11 mouse cellular contexts compared by ENCODE assay signal in the genomic region with DNA sequence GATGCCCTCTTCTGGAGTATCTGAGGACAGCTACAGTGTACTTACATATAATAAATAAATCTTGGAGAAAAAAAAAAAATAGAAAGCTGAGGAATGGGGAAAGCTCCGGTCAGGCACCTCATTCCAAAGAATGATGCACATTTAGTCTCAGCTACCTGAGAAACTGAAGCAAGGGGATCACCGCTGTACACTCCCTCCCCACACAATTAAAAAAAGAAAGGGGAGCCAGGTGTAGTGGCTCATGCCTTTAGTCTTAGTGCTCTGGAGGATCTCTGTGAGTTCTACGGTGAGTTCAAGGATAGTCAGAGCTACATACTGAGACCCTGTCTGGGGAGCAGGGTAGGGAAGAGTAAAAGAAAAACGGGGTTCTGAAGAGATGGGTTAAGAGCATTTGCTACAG. TPM values are rescaled to one million over a fixed set of nuclear protein-coding genes. Genes with fewer than 3 reads are reported as not detected.
DNase-seq lines count a peak whose midpoint lies in the region; ATAC-seq and TF ChIP-seq lines count a peak whose summit lies in the region.
"Had no signal": no experiment of that assay in that cellular context is flagged by ENCODE, and none has a peak within 500 bp of the region (broad histone marks: within the 10 kb centered on the region; RNA-seq: fewer than 3 reads in every experiment).

No protein-coding gene starts in this region.

- peak overlapping the region; percentile 61; the same call in 1 of the 2 replicates for H3K27ac ChIP-seq in liver, embryonic 12.5 days
- H3K27ac ChIP-seq in liver, postnatal 0 days (ENCODE audit: low read depth): no peak overlapping the region
- no peak overlapping the region for H3K27ac ChIP-seq in CH12.LX (ENCODE audit: insufficient read depth, low read depth)
- H3K27ac ChIP-seq: embryonic facial prominence, embryonic 15.5 days; neural tube, embryonic 12.5 days had no signal

- H3K4me3 ChIP-seq in liver, embryonic 12.5 days: no peak overlapping the region
- no peak overlapping the region for H3K4me3 ChIP-seq in liver, postnatal 0 days (ENCODE audit: low read depth, low read length)
- no peak overlapping the region for H3K4me3 ChIP-seq in CH12.LX (replicated peaks in 1 of 3; ENCODE audit: low read depth in 2 of 3, low read length in 2 of 3, poor library complexity in 1 of 3)
- H3K4me3 ChIP-seq: embryonic facial prominence, embryonic 15.5 days; heart, embryonic 12.5 days; neural tube, embryonic 12.5 days had no signal

- peak; percentile 1 for ATAC-seq in liver, embryonic 12.5 days
- ATAC-seq in liver, postnatal 0 days: no peak
- ATAC-seq in megakaryocyte progenitor cell, adult 5-6 weeks (replicated peaks; ENCODE audit: poor library complexity): peak; percentile 14

- H3K4me2 ChIP-seq in liver, embryonic 12.5 days: 0 out of 2 replicates have a peak overlapping the region, but pooled peaks have one; percentile 67
- H3K4me2 ChIP-seq in liver, postnatal 0 days (ENCODE audit: low read depth, low read length): no peak overlapping the region
- H3K4me2 ChIP-seq in CH12.LX (ENCODE audit: insufficient read depth, low read depth, poor library complexity, severe bottlenecking): no peak overlapping the region
- H3K4me2 ChIP-seq: embryonic facial prominence, embryonic 15.5 days; heart, embryonic 12.5 days; neural tube, embryonic 12.5 days had no signal

- H3K27me3 ChIP-seq in liver, embryonic 12.5 days (replicated peaks): peaks cover 10% of the 10 kb centered on the region; the same call in 1 of the 2 replicates
- no peaks in the 10 kb centered on the region for H3K27me3 ChIP-seq in liver, postnatal 0 days (ENCODE audit: insufficient read depth, low read length)
- no peaks in the 10 kb centered on the region for H3K27me3 ChIP-seq in CH12.LX (replicated peaks)
- H3K27me3 ChIP-seq: embryonic facial prominence, embryonic 15.5 days; neural tube, embryonic 12.5 days had no signal

- in situ Hi-C loops in CH12.LX (cut with MboI; ENCODE audit: low pct_ligation_motif_present, low pct_unique_long_range_greater_than_20kb, low sequenced_read_pairs): loop anchor here (5.0 to 10.0 kb wide), 2 partner anchors 82 to 95 kb away; no protein-coding TSS in a partner anchor

- no peak overlapping the region for H3K9ac ChIP-seq in liver, embryonic 12.5 days
- no peak overlapping the region for H3K9ac ChIP-seq in liver, postnatal 0 days (replicated peaks)
- H3K9ac ChIP-seq in CH12.LX (ENCODE audit: insufficient read depth, low read depth): no peak overlapping the region
- H3K9ac ChIP-seq: embryonic facial prominence, embryonic 15.5 days; forebrain, postnatal 0 days; heart, embryonic 12.5 days; neural tube, embryonic 12.5 days had no signal

- DNase-seq in liver, postnatal 0 days: no peak
- DNase-seq in CH12.LX (ENCODE audit: extremely low read depth) (no peak), MEL-GATA-1-ER (ENCODE audit: extremely low read depth, low read depth) (peak; percentile 51)
- DNase-seq in adrenal gland, postnatal 25 days: no peak
- no peak for DNase-seq in right cerebral cortex, postnatal 36 days (ENCODE audit: low spot score in 2 of 2)

- no peaks in the 10 kb centered on the region for H3K79me2 ChIP-seq in CH12.LX (replicated peaks; ENCODE audit: control insufficient read depth, extremely low read depth, insufficient read depth, poor library complexity, severe bottlenecking)

- dilution Hi-C loops in CH12.LX (cut with MboI; ENCODE audit: extremely low pct_ligation_motif_present, extremely low pct_unique_long_range_greater_than_20kb, low sequenced_read_pairs): no loop called here

- TF ChIP-seq CTCF in liver, postnatal 0 days (IDR thresholded peaks at IDR 0.05; ENCODE audit: low read depth): no peak
- no peak for TF ChIP-seq CTCF in CH12.LX (conservative IDR thresholded peaks at IDR 0.05 in 1 of 2, IDR thresholded peaks at IDR 0.05 in 1 of 2; ENCODE audit: low read depth in 2 of 2, low read length in 2 of 2)

- no peak for TF ChIP-seq POLR2A in CH12.LX (IDR thresholded peaks at IDR 0.05; ENCODE audit: low read depth, low read length)

- H3K9me3 ChIP-seq in liver, embryonic 12.5 days (replicated peaks): no peaks in the 10 kb centered on the region
- no peaks in the 10 kb centered on the region for H3K9me3 ChIP-seq in liver, postnatal 0 days (ENCODE audit: low read length)
- H3K9me3 ChIP-seq in CH12.LX (replicated peaks; ENCODE audit: low read length): no peaks in the 10 kb centered on the region
- H3K9me3 ChIP-seq: embryonic facial prominence, embryonic 15.5 days; heart, embryonic 12.5 days; neural tube, embryonic 12.5 days had no signal

- H3K4me1 ChIP-seq in liver, embryonic 12.5 days: peaks cover 65% of the 10 kb centered on the region
- peaks cover 39% of the 10 kb centered on the region for H3K4me1 ChIP-seq in liver, postnatal 0 days (ENCODE audit: insufficient read depth)
- peaks cover 0 to 12% of the 10 kb centered on the region in 2 experiments; a peak in 2 of 4 replicates for H3K4me1 ChIP-seq in CH12.LX (ENCODE audit: control insufficient read depth in 1 of 2, insufficient read depth in 2 of 2)
- H3K4me1 ChIP-seq: embryonic facial prominence, embryonic 15.5 days; heart, embryonic 12.5 days; neural tube, embryonic 12.5 days had no signal

- TF ChIP-seq RAD21 in CH12.LX (IDR thresholded peaks at IDR 0.05; ENCODE audit: low read depth, low read length): no peak

- H3K36me3 ChIP-seq in liver, embryonic 12.5 days: no peaks in the 10 kb centered on the region
- no peaks in the 10 kb centered on the region for H3K36me3 ChIP-seq in liver, postnatal 0 days (replicated peaks; ENCODE audit: insufficient read depth, low read length)
- H3K36me3 ChIP-seq in CH12.LX (replicated peaks in 1 of 2; ENCODE audit: control insufficient read depth in 1 of 2, insufficient read depth in 1 of 2, low read length in 1 of 2): no peaks in the 10 kb centered on the region
- H3K36me3 ChIP-seq: embryonic facial prominence, embryonic 15.5 days; heart, embryonic 12.5 days; neural tube, embryonic 12.5 days had no signal

- 42% methylated on average over 4 of the region's 4 CpGs for WGBS in liver, embryonic 12.5 days (ENCODE audit: insufficient replicate concordance)
- 54% methylated on average over 4 of the region's 4 CpGs for WGBS in liver, postnatal 0 days (ENCODE audit: insufficient replicate concordance)

- TF ChIP-seq EP300 in liver, postnatal 0 days (IDR thresholded peaks at IDR 0.05; ENCODE audit: low read depth): no peak; the same call in 1 of the 2 replicates
- no peak for TF ChIP-seq EP300 in CH12.LX (IDR thresholded peaks at IDR 0.05; ENCODE audit: low read length)

TF ChIP-seq in CH12.LX, 34 proteins besides CTCF, POLR2A, EP300 and RAD21:
- TF ChIP-seq MYC (IDR thresholded peaks at IDR 0.05; ENCODE audit: low read depth, low read length): no peak
- no peak for TF ChIP-seq USF2 (conservative IDR thresholded peaks at IDR 0.05; ENCODE audit: low read depth, low read length)
- TF ChIP-seq MAFK (IDR thresholded peaks at IDR 0.05; ENCODE audit: insufficient replicate concordance, low read length): no peak
- TF ChIP-seq UBTF (IDR thresholded peaks at IDR 0.05; ENCODE audit: low read depth, low read length): no peak
- no peak for TF ChIP-seq KAT2A (IDR thresholded peaks at IDR 0.05; ENCODE audit: insufficient replicate concordance, low read length)
- no peak for TF ChIP-seq HCFC1 (IDR thresholded peaks at IDR 0.05; ENCODE audit: low read depth, low read length)
- no peak for TF ChIP-seq MXI1 (IDR thresholded peaks at IDR 0.05; ENCODE audit: low read depth, low read length)
- TF ChIP-seq SIN3A (IDR thresholded peaks at IDR 0.05; ENCODE audit: low read length): no peak
- 0 out of 2 replicates have a peak, but pooled peaks have one; percentile 22 for TF ChIP-seq TBP (conservative IDR thresholded peaks at IDR 0.05; ENCODE audit: low read depth, low read length)
- TF ChIP-seq JUN (IDR thresholded peaks at IDR 0.05; ENCODE audit: insufficient read depth, low read depth, low read length): no peak
- TF ChIP-seq NELFE (IDR thresholded peaks at IDR 0.05; ENCODE audit: low read depth, low read length): 0 out of 2 replicates have a peak, but pooled peaks have one; percentile 29
- peak; percentile 47; the same call in 1 of the 2 replicates for TF ChIP-seq ELF1 (IDR thresholded peaks at IDR 0.05; ENCODE audit: low read depth, low read length)
- TF ChIP-seq CHD2 (IDR thresholded peaks at IDR 0.05; ENCODE audit: low read length): peak; percentile 49; the same call in 1 of the 2 replicates
- TF ChIP-seq MAZ (IDR thresholded peaks at IDR 0.05; ENCODE audit: low read depth, low read length): no peak

RNA-seq across cellular contexts. Expression of a gene that starts 22.6 kb away (rescaled TPM):
- 32.9 and 33.5 TPM in 2 replicates for polyA plus RNA-seq in liver, embryonic 12.5 days (2016; fragmentation: Nextera tagmentation; extraction: Ambion mirVana)
- polyA plus RNA-seq in liver, postnatal 0 days (2015; fragmentation: Nextera tagmentation; extraction: Ambion mirVana): 15.8 and 17.7 TPM in 2 replicates
- 113 and 140 TPM in 2 replicates for total RNA-seq in CH12.LX (2012; rRNA removed)
- total RNA-seq in CH12.LX (2014; rRNA removed): 143 and 169 TPM in 2 replicates
- 156 and 169 TPM in 2 replicates for polyA plus RNA-seq in CH12.LX (2012; ENCODE audit: insufficient read length, low read depth)
- total RNA-seq in megakaryocyte progenitor cell, adult 5-6 weeks (2015): 153 and 167 TPM in 2 replicates
- 135 and 168 TPM in 2 replicates for total RNA-seq in megakaryocyte progenitor cell, adult 5-6 weeks (2017)
- 112 and 133 TPM in 2 replicates for total RNA-seq in adrenal gland, postnatal 25 days (2021)
